Mouse (Mus musculus) testis, postnatal 14 days (tissue): ENCODE data around the gene Nuak1.

ENCODE experiments used
- DNase-seq: peaks from one replicate; pipeline ENCODE4 v3.0.0; 2021; ENCODE audit warnings: low spot score

Nuak1 gene

GRCm38 (mm10) chr10:84345730-84346129, 94.7 kb downstream of the Nuak1 start:
- DNase-seq, result no peak

- no peak for DNase-seq
Measured at GRCm38 (mm10) chr10:84343536-84343935, 96.9 kb downstream of the Nuak1 start.

GRCm38 (mm10) chr10:84339456-84339855, 100.9 kb downstream of the Nuak1 start:
- no peak for DNase-seq

GRCm38 (mm10) chr10:84338752-84339151, 101.6 kb downstream of the Nuak1 start:
- no peak for DNase-seq

- DNase-seq, result no peak
Measured at GRCm38 (mm10) chr10:84335441-84335840, 105.0 kb downstream of the Nuak1 start.

GRCm38 (mm10) chr10:84329822-84330221, 110.6 kb downstream of the Nuak1 start:
- no peak for DNase-seq

GRCm38 (mm10) chr10:84329336-84329735, 111.1 kb downstream of the Nuak1 start:
- no peak for DNase-seq

- DNase-seq, result no peak
Measured at GRCm38 (mm10) chr10:84324018-84324417, 116.4 kb downstream of the Nuak1 start.
